Mouse (Mus musculus) heart, embryonic 15.5 days (tissue): ENCODE results near the gene Kcng3. TPM values are rescaled to one million over a fixed set of nuclear protein-coding genes. Genes with fewer than 3 reads are reported as not detected.
A peak's percentile ranks its signal among the peaks of the same experiment; 100 is the strongest.

Experiments
- ATAC-seq: fragments of 200-750 bp; cut with Nextera tagmentation; replicated peaks from 2 replicates; pipeline ENCODE4 v1.8.0; 2017; ENCODE audit warnings: low read depth, moderate TSS enrichment; ENCODE audit not compliant: insufficient number of reproducible peaks, insufficient read depth, low FRiP score
- H3K27ac ChIP-seq: fragments of 300-500 bp; sonication (generic); 2 replicates; pipeline ENCODE4 v1.5.1; 2015; ENCODE audit warnings: mild to moderate bottlenecking, inconsistent platforms
- H3K27me3 ChIP-seq: fragments of 300-500 bp; sonication (generic); 2 replicates; pipeline ENCODE4 v1.6.1; 2015; ENCODE audit warnings: inconsistent platforms
- H3K36me3 ChIP-seq: fragments of 300-500 bp; sonication (generic); 2 replicates; pipeline ENCODE4 v1.6.1; 2015; ENCODE audit warnings: mild to moderate bottlenecking, inconsistent platforms
- H3K4me1 ChIP-seq: fragments of 300-500 bp; sonication (generic); replicated peaks from 2 replicates; pipeline ENCODE4 v1.6.1; 2015; ENCODE audit warnings: inconsistent platforms
- H3K4me2 ChIP-seq: fragments of 300-500 bp; sonication (generic); 2 replicates; pipeline ENCODE4 v1.6.1; 2015; ENCODE audit warnings: inconsistent platforms, mild to moderate bottlenecking, moderate library complexity
- H3K4me3 ChIP-seq: fragments of 300-500 bp; sonication (generic); 2 replicates; pipeline ENCODE4 v1.5.1; 2015; ENCODE audit warnings: mild to moderate bottlenecking, inconsistent platforms
- H3K9ac ChIP-seq: fragments of 300-500 bp; sonication (generic); 2 replicates; pipeline ENCODE4 v1.6.1; 2015; ENCODE audit warnings: mild to moderate bottlenecking, inconsistent platforms
- H3K9me3 ChIP-seq: fragments of 300-500 bp; sonication (generic); replicated peaks from 2 replicates; pipeline ENCODE4 v1.6.1; 2016; ENCODE audit warnings: inconsistent platforms
- WGBS: fragments of 180-500 bp; shearing (Covaris S2); methylation state at CpG from one replicate; pipeline ENCODE4 v1.1.7; 2015; ENCODE audit warnings: mixed read lengths; 5-methylcytosine and 5-hydroxymethylcytosine counted together
- polyA plus RNA-seq: library from polyadenylated mRNA; unstranded; fragments of >200 nt; fragmentation: Nextera tagmentation; extraction: Ambion mirVana; gene quantifications from 2 replicates; pipeline ENCODE4 v1.2.1, GENCODE M21; 2015

Kcng3 gene
- polyA plus RNA-seq, 1 experiment from 2014 or later = not detected

- WGBS = 45% methylated on average over 4 of the region's 4 CpGs
- Histone ChIP-seq H3K9ac (no peak overlapping the region), H3K27me3 (no peaks in the 10 kb centered on the region), H3K4me2 (no peak overlapping the region), H3K4me3 (no peak overlapping the region), H3K27ac (no peak overlapping the region), H3K36me3 (no peaks in the 10 kb centered on the region), H3K9me3 (no peaks in the 10 kb centered on the region), H3K4me1 (peaks cover 2% of the 10 kb centered on the region; the same call in 1 of the 2 replicates)
- ATAC-seq = no peak
Observed at GRCm38 (mm10) chr17:83572366-83572765, 59.3 kb downstream of the Kcng3 start.

- Histone ChIP-seq H3K36me3 (no peaks in the 10 kb centered on the region), H3K9me3 (no peaks in the 10 kb centered on the region), H3K4me1 (peaks cover 9% of the 10 kb centered on the region), H3K4me2 (no peak overlapping the region), H3K27ac (no peak overlapping the region), H3K4me3 (no peak overlapping the region), H3K27me3 (no peaks in the 10 kb centered on the region), H3K9ac (no peak overlapping the region)
- ATAC-seq = no peak
- 63% methylated on average over 8 of the region's 8 CpGs for WGBS
Observed at GRCm38 (mm10) chr17:83567375-83567774, 64.3 kb downstream of the Kcng3 start.

GRCm38 (mm10) chr17:83565506-83565905, 66.2 kb downstream of the Kcng3 start:
- no peak overlapping the region for H3K27ac ChIP-seq
- H3K9ac ChIP-seq = no peak overlapping the region
- no peaks in the 10 kb centered on the region for H3K36me3 ChIP-seq
- no peaks in the 10 kb centered on the region for H3K9me3 ChIP-seq
- H3K27me3 ChIP-seq = no peaks in the 10 kb centered on the region
- H3K4me3 ChIP-seq = no peak overlapping the region
- WGBS = 60% methylated on average over 4 of the region's 4 CpGs
- ATAC-seq = no peak
- H3K4me1 ChIP-seq = peaks cover 9% of the 10 kb centered on the region
- no peak overlapping the region for H3K4me2 ChIP-seq

GRCm38 (mm10) chr17:83564119-83564820, 67.4 kb downstream of the Kcng3 start:
- H3K9ac ChIP-seq = no peak overlapping the region
- peak; percentile 47; the same call in 1 of the 2 replicates for ATAC-seq
- H3K9me3 ChIP-seq = no peaks in the 10 kb centered on the region
- WGBS = 37% methylated on average over 12 of the region's 12 CpGs
- peaks cover 9% of the 10 kb centered on the region for H3K4me1 ChIP-seq
- no peaks in the 10 kb centered on the region for H3K36me3 ChIP-seq
- H3K4me3 ChIP-seq = 0 out of 2 replicates have a peak overlapping the region, but pooled peaks have one; percentile 22
- H3K4me2 ChIP-seq = peak overlapping the region; percentile 48
- peak overlapping the region; percentile 51; the same call in 1 of the 2 replicates for H3K27ac ChIP-seq
- H3K27me3 ChIP-seq = no peaks in the 10 kb centered on the region

GRCm38 (mm10) chr17:83563703-83564111, 68.0 kb downstream of the Kcng3 start:
- Histone ChIP-seq H3K4me2 (peak overlapping the region; percentile 48), H3K9me3 (no peaks in the 10 kb centered on the region), H3K36me3 (no peaks in the 10 kb centered on the region), H3K4me3 (peak overlapping the region; percentile 22; the same call in 1 of the 2 replicates), H3K27me3 (no peaks in the 10 kb centered on the region), H3K4me1 (peaks cover 9% of the 10 kb centered on the region), H3K27ac (peak overlapping the region; percentile 51; the same call in 1 of the 2 replicates), H3K9ac (no peak overlapping the region)
- ATAC-seq = no peak; the same call in 1 of the 2 replicates
- 35% methylated on average over 10 of the region's 10 CpGs for WGBS

- Histone ChIP-seq H3K4me1 (peaks cover 9% of the 10 kb centered on the region), H3K27me3 (no peaks in the 10 kb centered on the region), H3K36me3 (no peaks in the 10 kb centered on the region), H3K9ac (no peak overlapping the region), H3K27ac (no peak overlapping the region), H3K4me3 (no peak overlapping the region), H3K4me2 (no peak overlapping the region), H3K9me3 (no peaks in the 10 kb centered on the region)
- WGBS = 87% methylated on average over 5 of the region's 5 CpGs
- ATAC-seq = no peak
Observed at GRCm38 (mm10) chr17:83562153-83563010, 69.3 kb downstream of the Kcng3 start.

GRCm38 (mm10) chr17:83559081-83559480, 72.6 kb downstream of the Kcng3 start:
- no peaks in the 10 kb centered on the region for H3K36me3 ChIP-seq
- H3K4me2 ChIP-seq = no peak overlapping the region
- no peak for ATAC-seq
- peaks cover 5% of the 10 kb centered on the region for H3K4me1 ChIP-seq
- no peak overlapping the region for H3K4me3 ChIP-seq
- H3K9me3 ChIP-seq = no peaks in the 10 kb centered on the region
- no peaks in the 10 kb centered on the region for H3K27me3 ChIP-seq
- 76% methylated on average over 8 of the region's 8 CpGs for WGBS
- no peak overlapping the region for H3K27ac ChIP-seq
- no peak overlapping the region for H3K9ac ChIP-seq

- H3K4me2 ChIP-seq = no peak overlapping the region
- H3K27me3 ChIP-seq = no peaks in the 10 kb centered on the region
- H3K36me3 ChIP-seq = no peaks in the 10 kb centered on the region
- H3K9me3 ChIP-seq = no peaks in the 10 kb centered on the region
- no peaks in the 10 kb centered on the region for H3K4me1 ChIP-seq
- H3K9ac ChIP-seq = no peak overlapping the region
- no peak overlapping the region for H3K4me3 ChIP-seq
- 89% methylated on average over 11 of the region's 11 CpGs for WGBS
- H3K27ac ChIP-seq = no peak overlapping the region
- ATAC-seq = no peak
Observed at GRCm38 (mm10) chr17:83555836-83556235, 75.9 kb downstream of the Kcng3 start.

- no peaks in the 10 kb centered on the region for H3K36me3 ChIP-seq
Observed at GRCm38 (mm10) chr17:83554997-83555396, 76.7 kb downstream of the Kcng3 start.

GRCm38 (mm10) chr17:83548501-83549233, 83.0 kb downstream of the Kcng3 start:
- Histone ChIP-seq H3K4me3 (no peak overlapping the region), H3K27me3 (peaks cover 30% of the 10 kb centered on the region), H3K9ac (no peak overlapping the region), H3K36me3 (no peaks in the 10 kb centered on the region), H3K4me2 (no peak overlapping the region), H3K4me1 (peaks cover 15% of the 10 kb centered on the region; the same call in 1 of the 2 replicates), H3K27ac (no peak overlapping the region; the same call in 1 of the 2 replicates), H3K9me3 (no peaks in the 10 kb centered on the region)
- ATAC-seq = no peak
- WGBS = 33% methylated on average over 12 of the region's 12 CpGs

More at GRCm38 (mm10) chr17:83554997-83555396, 76.7 kb downstream of the Kcng3 start:
- Histone ChIP-seq H3K9ac (no peak overlapping the region), H3K4me1 (no peaks in the 10 kb centered on the region), H3K4me3 (no peak overlapping the region), H3K4me2 (no peak overlapping the region), H3K27ac (no peak overlapping the region), H3K9me3 (no peaks in the 10 kb centered on the region), H3K27me3 (no peaks in the 10 kb centered on the region)
- 84% methylated on average over 7 of the region's 7 CpGs for WGBS
- no peak for ATAC-seq

GRCm38 (mm10) chr17:83547145-83547544, 84.5 kb downstream of the Kcng3 start:
- ATAC-seq = no peak
- WGBS = 53% methylated on average over 10 of the region's 10 CpGs
- Histone ChIP-seq H3K9me3 (no peaks in the 10 kb centered on the region), H3K27ac (no peak overlapping the region), H3K9ac (no peak overlapping the region), H3K4me1 (peaks cover 15% of the 10 kb centered on the region; the same call in 1 of the 2 replicates), H3K36me3 (no peaks in the 10 kb centered on the region), H3K4me2 (no peak overlapping the region), H3K4me3 (no peak overlapping the region), H3K27me3 (peaks cover 33% of the 10 kb centered on the region)
